Mouse (Mus musculus) thymus, adult 2 months (tissue): Measurements from ENCODE around the gene Hbb-y. TPM values are rescaled to one million over a fixed set of nuclear protein-coding genes. Genes with fewer than 3 reads are reported as not detected.

Source experiments
- DNase-seq: peaks from one replicate; pipeline ENCODE4 v3.0.0; 2021
- H3K27ac ChIP-seq: fragments of 200-500 bp; 2 replicates; pipeline ENCODE4 v1.5.1; 2012; ENCODE audit warnings: low read length, control low read depth; ENCODE audit not compliant: control insufficient read depth, insufficient read depth
- H3K27me3 ChIP-seq: fragments of 200-500 bp; 2 replicates; pipeline ENCODE4 v1.6.1; 2012; ENCODE audit warnings: mild to moderate bottlenecking, low read length, moderate library complexity, mixed read lengths; ENCODE audit not compliant: control insufficient read depth, insufficient read depth
- H3K36me3 ChIP-seq: fragments of 200-500 bp; 2 replicates; pipeline ENCODE4 v1.6.1; 2012; ENCODE audit warnings: mild to moderate bottlenecking, low read length, moderate library complexity; ENCODE audit not compliant: control insufficient read depth, insufficient read depth
- H3K4me1 ChIP-seq: fragments of 200-500 bp; replicated peaks from 2 replicates; pipeline ENCODE4 v1.6.1; 2012; ENCODE audit warnings: low read length; ENCODE audit not compliant: control insufficient read depth, insufficient read depth
- H3K4me3 ChIP-seq: fragments of 200-500 bp; 2 replicates; pipeline ENCODE4 v1.5.1; 2012; ENCODE audit warnings: mild to moderate bottlenecking, low read length, control low read depth, moderate library complexity; ENCODE audit not compliant: control insufficient read depth, insufficient read depth
- CTCF ChIP-seq: fragments of 200-500 bp; IDR thresholded peaks from 2 replicates; pipeline ENCODE4 v1.5.1; 2012; ENCODE audit warnings: mild to moderate bottlenecking, control low read depth, low read length, moderate library complexity, borderline replicate concordance; ENCODE audit not compliant: control insufficient read depth, poor library complexity, insufficient read depth; ENCODE audit errors: extremely low read depth
- POLR2A ChIP-seq: fragments of 200-500 bp; IDR thresholded peaks from 2 replicates; pipeline ENCODE4 v1.6.1; 2012; ENCODE audit warnings: mild to moderate bottlenecking, low read length, control low read depth, moderate library complexity; ENCODE audit not compliant: control insufficient read depth, poor library complexity, insufficient read depth; ENCODE audit errors: extremely low read depth
- WGBS: fragments of 180-500 bp; shearing (Covaris S2); methylation state at CpG from one replicate; pipeline ENCODE4 v1.1.7; 2018; 5-methylcytosine and 5-hydroxymethylcytosine counted together
- polyA plus RNA-seq: library from polyadenylated mRNA; depleted of rRNA; stranded (reverse); fragments of >200 nt; gene quantifications from 2 replicates; pipeline ENCODE4 v1.2.3, GENCODE M21; 2012; rRNA removed

Gene Hbb-y
- 1.1 and 1.4 TPM in 2 replicates for polyA plus RNA-seq

DNA sequence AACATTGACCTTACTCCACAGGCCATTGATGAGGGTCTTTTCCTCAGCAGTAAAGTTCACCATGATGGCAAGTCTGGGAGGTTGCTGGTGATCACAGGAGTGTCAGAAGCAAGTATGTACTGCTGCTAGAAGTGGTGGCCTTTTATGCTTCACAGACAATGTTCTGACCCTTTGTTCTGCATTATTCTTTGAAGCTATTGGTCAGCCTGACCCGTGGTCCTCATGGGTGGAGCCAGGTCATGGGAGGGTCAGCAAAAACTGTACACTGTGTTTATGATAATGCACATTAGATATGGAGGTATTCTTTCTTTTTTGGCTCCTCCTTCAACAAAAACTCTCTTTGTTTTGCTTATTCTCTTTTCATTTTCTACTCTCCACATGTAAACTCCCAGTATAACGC, at the start of gene Hbb-y:
Hbb-y (minus strand) TSS at position 127 of the 400 bp plus-strand sequence.
- Histone ChIP-seq H3K27ac (no peak within 1 kb of the TSS), H3K36me3 (no peaks in the 10 kb centered on the region), H3K4me1 (no peaks in the 10 kb centered on the region), H3K27me3 (no peaks in the 10 kb centered on the region), H3K4me3 (no peak within 1 kb of the TSS)
- TF ChIP-seq CTCF: no peak
- no peak for TF ChIP-seq POLR2A
- no peak for DNase-seq
- WGBS: 78% methylated on average over 2 of the region's 2 CpGs

DNA sequence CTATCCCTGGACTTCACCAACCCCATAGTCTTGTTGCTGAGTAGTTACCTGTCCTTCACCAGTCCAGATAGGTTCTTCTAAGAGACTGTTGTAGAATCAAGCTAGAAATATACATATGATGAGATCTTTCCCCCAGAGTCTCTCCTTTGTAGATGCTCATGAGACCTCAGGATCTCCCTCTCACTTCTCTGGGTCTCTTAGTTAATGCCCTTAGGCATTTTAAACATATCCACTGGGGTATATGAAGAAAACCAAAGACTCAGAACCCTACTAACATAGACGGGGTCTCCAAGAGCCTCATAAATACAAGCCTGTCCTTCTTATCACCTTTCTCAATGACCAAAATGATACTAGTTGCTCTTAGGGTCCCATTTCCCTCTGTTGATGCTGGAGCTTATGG, 41.4 kb upstream of the Hbb-y start, which contains the start of gene Olfr64:
Olfr64 (minus strand) TSS at position 101 of the 400 bp plus-strand sequence.
- DNase-seq: no peak
- no peaks in the 10 kb centered on the region for H3K27me3 ChIP-seq
- H3K27ac ChIP-seq: no peak within 1 kb of the TSS
- no peaks in the 10 kb centered on the region for H3K4me1 ChIP-seq
- TF ChIP-seq POLR2A (no peak), CTCF (no peak)
- no peak within 1 kb of the TSS for H3K4me3 ChIP-seq
- WGBS: 90% methylated on average over 1 of the region's 1 CpGs
- no peaks in the 10 kb centered on the region for H3K36me3 ChIP-seq

GRCm38 (mm10) chr7:103886152-103886551, 33.1 kb upstream of the Hbb-y start, which contains the start of gene Olfr66:
Olfr66 (minus strand) TSS chr7:103886252.
- no peaks in the 10 kb centered on the region for H3K27me3 ChIP-seq
- no peaks in the 10 kb centered on the region for H3K36me3 ChIP-seq
- no peak within 1 kb of the TSS for H3K27ac ChIP-seq
- DNase-seq: no peak
- TF ChIP-seq POLR2A: no peak
- no peak for TF ChIP-seq CTCF
- no peaks in the 10 kb centered on the region for H3K4me1 ChIP-seq
- no peak within 1 kb of the TSS for H3K4me3 ChIP-seq

GRCm38 (mm10) chr7:103877093-103877492, 24.1 kb upstream of the Hbb-y start:
- TF ChIP-seq CTCF (no peak), POLR2A (no peak)
- no peak for DNase-seq
- WGBS: 93% methylated on average over 2 of the region's 2 CpGs
- no peaks in the 10 kb centered on the region for H3K36me3 ChIP-seq
- no peak overlapping the region for H3K4me3 ChIP-seq
- no peaks in the 10 kb centered on the region for H3K4me1 ChIP-seq
- H3K27ac ChIP-seq: no peak overlapping the region
- no peaks in the 10 kb centered on the region for H3K27me3 ChIP-seq

- DNase-seq: no peak
- Histone ChIP-seq H3K27ac (no peak overlapping the region), H3K4me1 (no peaks in the 10 kb centered on the region), H3K4me3 (no peak overlapping the region), H3K36me3 (no peaks in the 10 kb centered on the region), H3K27me3 (no peaks in the 10 kb centered on the region)
- WGBS: 42% methylated on average over 5 of the region's 5 CpGs
- TF ChIP-seq POLR2A (no peak), CTCF (no peak)
Measured at GRCm38 (mm10) chr7:103874451-103874850, 21.4 kb upstream of the Hbb-y start.

DNA sequence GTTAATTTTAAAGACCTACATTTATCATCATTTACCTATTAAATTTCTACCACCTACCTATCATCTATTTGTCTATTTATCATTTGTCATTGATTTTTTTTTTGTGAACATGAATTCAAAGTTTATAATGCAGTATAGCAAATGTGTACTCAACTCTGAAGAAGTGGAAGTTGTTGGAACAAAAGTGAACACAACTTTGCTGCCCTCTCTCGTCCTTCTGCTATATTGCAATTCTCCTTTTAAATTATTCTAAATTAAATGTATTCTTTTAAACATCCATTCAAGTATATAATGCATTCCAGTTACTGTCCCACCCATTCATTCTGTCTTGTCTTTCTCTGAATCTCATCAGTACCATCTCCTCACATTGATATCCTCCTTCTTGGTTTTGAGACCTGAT, 20.0 kb upstream of the Hbb-y start:
- Histone ChIP-seq H3K36me3 (no peaks in the 10 kb centered on the region), H3K27ac (no peak overlapping the region), H3K4me1 (no peaks in the 10 kb centered on the region), H3K27me3 (no peaks in the 10 kb centered on the region), H3K4me3 (no peak overlapping the region)
- no peak for DNase-seq
- 2% methylated on average over 1 of the region's 1 CpGs for WGBS
- TF ChIP-seq POLR2A (no peak), CTCF (no peak)

GRCm38 (mm10) chr7:103870667-103871066, 17.7 kb upstream of the Hbb-y start:
- Histone ChIP-seq H3K4me1 (no peaks in the 10 kb centered on the region), H3K27ac (no peak overlapping the region), H3K36me3 (no peaks in the 10 kb centered on the region), H3K4me3 (no peak overlapping the region), H3K27me3 (no peaks in the 10 kb centered on the region)
- DNase-seq: no peak
- TF ChIP-seq CTCF (no peak), POLR2A (no peak)
